Comparison of ENCODE assay signal across 23 mouse cellular contexts in the genomic region with DNA sequence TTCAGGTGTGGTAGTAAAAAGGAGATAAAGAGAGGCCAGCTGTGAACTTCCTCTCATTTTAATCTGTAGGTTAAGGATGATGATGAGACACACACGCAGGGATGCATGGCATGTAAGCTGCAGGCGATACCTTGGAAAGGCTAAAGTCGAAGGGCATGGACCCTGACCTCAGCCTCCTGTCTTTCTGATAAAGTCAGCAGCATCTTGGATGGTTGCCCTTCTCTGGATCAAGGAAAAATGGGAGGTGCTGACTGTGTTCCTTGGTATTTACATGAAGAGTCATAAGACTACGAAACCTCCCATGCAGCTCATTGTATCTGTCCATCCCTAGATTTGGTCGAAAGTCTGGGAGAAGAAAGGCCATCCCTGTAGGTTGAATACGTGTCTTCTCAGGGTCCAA.
"Had no signal": no experiment of that assay in that cellular context is flagged by ENCODE, and none has a peak within 500 bp of the region (broad histone marks: within the 10 kb centered on the region; RNA-seq: fewer than 3 reads in every experiment).

No protein-coding gene starts in this region.

- H3K4me3 ChIP-seq: heart, embryonic 10.5 days; heart, embryonic 12.5 days; hindbrain, embryonic 13.5 days; hindbrain, embryonic 15.5 days; kidney, embryonic 15.5 days; layer of hippocampus, adult 2 months; left cerebral cortex, adult 2 months; limb, embryonic 10.5 days; limb, embryonic 12.5 days; liver, embryonic 13.5 days had no signal

- H3K27me3 ChIP-seq: heart, embryonic 12.5 days; hindbrain, embryonic 13.5 days; hindbrain, embryonic 15.5 days; kidney, embryonic 15.5 days; limb, embryonic 12.5 days; liver, embryonic 13.5 days had no signal

- ATAC-seq: hindbrain, postnatal 0 days had no signal

- H3K27ac ChIP-seq: heart, embryonic 10.5 days; hindbrain, embryonic 13.5 days; hindbrain, embryonic 15.5 days; hindbrain, postnatal 0 days; kidney, embryonic 15.5 days; layer of hippocampus, adult 2 months; left cerebral cortex, adult 2 months; limb, embryonic 10.5 days; limb, embryonic 12.5 days; liver, embryonic 13.5 days had no signal

- H3K4me2 ChIP-seq: heart, embryonic 12.5 days; hindbrain, embryonic 13.5 days; hindbrain, embryonic 15.5 days; kidney, embryonic 15.5 days; limb, embryonic 12.5 days; liver, embryonic 11.5 days; liver, embryonic 13.5 days had no signal

- H3K9ac ChIP-seq: heart, embryonic 12.5 days; hindbrain, embryonic 13.5 days; hindbrain, embryonic 15.5 days; kidney, embryonic 15.5 days; limb, embryonic 12.5 days; liver, embryonic 13.5 days had no signal

- DNase-seq: gastrocnemius, postnatal 14 days; gastrocnemius, postnatal 36 days; heart, adult 18-20 months; heart, postnatal 10 days; heart, postnatal 36 days; kidney, adult 11 months; kidney, adult 2 months; kidney, adult 9 months; kidney, postnatal 10 days; kidney, postnatal 25 days; kidney, postnatal 4 days; liver, embryonic 13.5 days had no signal

- H3K9me3 ChIP-seq: heart, embryonic 10.5 days; heart, embryonic 12.5 days; hindbrain, embryonic 13.5 days; hindbrain, embryonic 15.5 days; kidney, embryonic 15.5 days; limb, embryonic 10.5 days; limb, embryonic 12.5 days; liver, embryonic 13.5 days had no signal

- H3K36me3 ChIP-seq: liver, embryonic 13.5 days had no signal
